Mouse (Mus musculus) gastrocnemius, postnatal 25 days (tissue): Measurements from ENCODE around the gene Nfatc2ip. TPM values are rescaled to one million over a fixed set of nuclear protein-coding genes. Genes with fewer than 3 reads are reported as not detected.

Experiments
- DNase-seq: peaks from one replicate; pipeline ENCODE4 v3.0.0; 2022
- microRNA-seq, 2 experiments: library from miRNA; unstranded; fragments of <30 nt; microRNA quantifications; one replicate each; pipeline ENCODE4 v1.2.0; 2021; ENCODE audit warnings: borderline replicate concordance in 2 of 2
- total RNA-seq, 2 experiments: library from RNA; stranded (reverse); gene quantifications; 1 replicate in 1 of 2; 2 replicates in 1 of 2; pipeline ENCODE4 v1.2.3; 2021

Nfatc2ip gene
- total RNA-seq, 2 experiments from 2014 or later, result 2.8 to 3.2 TPM

GRCm38 (mm10) chr7:126355847-126356597 is 40.5 kb downstream of the Nfatc2ip start:
- no peak for DNase-seq

DNA sequence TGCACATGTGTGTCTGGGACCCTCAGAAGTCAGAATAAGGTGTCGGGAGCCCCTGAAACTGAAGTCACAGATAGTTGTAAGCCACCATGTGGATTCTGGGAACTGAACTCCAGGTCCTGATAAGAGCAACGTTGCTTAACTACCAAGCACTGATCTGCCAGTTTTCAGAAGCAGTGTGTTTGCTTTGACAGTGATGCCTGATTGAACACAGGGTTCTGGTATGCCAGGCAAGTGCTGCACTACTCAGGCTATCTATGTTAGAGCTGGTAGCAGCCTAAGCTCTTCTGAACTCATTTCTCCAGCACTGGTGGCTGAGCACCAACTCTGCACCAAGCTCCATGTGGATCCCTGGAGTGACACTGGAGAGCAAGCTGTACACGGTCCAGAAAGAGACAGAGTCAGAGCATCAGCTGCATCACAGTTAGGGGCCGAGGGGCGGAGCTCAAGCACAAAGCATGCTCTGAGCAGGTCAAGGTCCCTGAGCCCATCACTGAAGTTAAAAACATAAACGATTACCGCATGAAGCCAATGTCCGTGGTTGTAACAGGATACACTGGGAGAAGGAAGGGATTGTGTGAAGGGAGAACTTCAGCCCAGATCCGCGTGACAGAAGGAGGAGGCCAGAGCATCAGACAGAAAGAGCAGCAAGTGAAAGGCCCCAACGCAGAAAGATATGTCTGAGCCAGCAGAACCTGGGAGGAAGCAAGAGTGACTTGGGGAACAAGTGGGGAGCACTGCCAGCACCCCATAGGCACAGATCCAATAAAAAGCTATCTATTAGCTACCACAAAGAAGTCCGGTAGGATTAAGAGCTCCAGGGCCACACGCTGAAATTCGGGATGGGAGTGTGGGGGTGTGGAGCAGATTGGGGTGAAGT is 41.6 kb downstream of the Nfatc2ip start:
- DNase-seq, result no peak

- no peak for DNase-seq
These were observed 42.6 kb downstream of the Nfatc2ip start for GRCm38 (mm10) chr7:126353994-126354365.

GRCm38 (mm10) chr7:126353251-126353993 is 43.1 kb downstream of the Nfatc2ip start:
- no peak for DNase-seq

GRCm38 (mm10) chr7:126351419-126351951 is 45.1 kb downstream of the Nfatc2ip start:
- no peak for DNase-seq

GRCm38 (mm10) chr7:126350748-126351418 is 45.7 kb downstream of the Nfatc2ip start:
- no peak for DNase-seq

GRCm38 (mm10) chr7:126348293-126348692 is 48.2 kb downstream of the Nfatc2ip start:
- DNase-seq, result no peak

GRCm38 (mm10) chr7:126347098-126347497 is 49.4 kb downstream of the Nfatc2ip start:
- DNase-seq, result no peak

GRCm38 (mm10) chr7:126345969-126346368 is 50.6 kb downstream of the Nfatc2ip start:
- no peak for DNase-seq

DNA sequence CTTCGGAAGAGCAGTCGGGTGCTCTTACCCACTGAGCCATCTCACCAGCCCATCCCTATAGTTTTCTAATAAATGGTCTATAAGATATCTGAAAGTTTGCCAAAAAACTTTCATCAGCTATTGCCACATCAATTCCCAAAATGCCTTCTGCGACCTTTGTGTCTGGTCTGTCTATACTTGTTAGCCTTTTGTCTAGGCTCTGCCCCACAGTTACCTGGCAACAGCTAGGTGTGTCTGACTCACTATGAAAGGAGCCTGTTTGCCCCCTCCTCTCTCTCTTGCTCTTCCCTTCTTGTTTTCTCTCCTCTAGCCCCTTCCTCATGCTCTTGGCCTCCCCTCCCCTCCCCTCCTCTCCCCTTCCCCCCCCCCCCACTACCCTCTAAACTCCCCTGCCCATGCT is 51.0 kb downstream of the Nfatc2ip start:
- DNase-seq, result no peak

- no peak for DNase-seq
These were observed 55.6 kb downstream of the Nfatc2ip start for GRCm38 (mm10) chr7:126340896-126341295.

GRCm38 (mm10) chr7:126340206-126340618 is 56.3 kb downstream of the Nfatc2ip start:
- DNase-seq, result no peak

- DNase-seq, result no peak
These were observed 57.0 kb downstream of the Nfatc2ip start for GRCm38 (mm10) chr7:126339521-126339971.

GRCm38 (mm10) chr7:126338906-126339305 is 57.6 kb downstream of the Nfatc2ip start:
- no peak for DNase-seq

DNA sequence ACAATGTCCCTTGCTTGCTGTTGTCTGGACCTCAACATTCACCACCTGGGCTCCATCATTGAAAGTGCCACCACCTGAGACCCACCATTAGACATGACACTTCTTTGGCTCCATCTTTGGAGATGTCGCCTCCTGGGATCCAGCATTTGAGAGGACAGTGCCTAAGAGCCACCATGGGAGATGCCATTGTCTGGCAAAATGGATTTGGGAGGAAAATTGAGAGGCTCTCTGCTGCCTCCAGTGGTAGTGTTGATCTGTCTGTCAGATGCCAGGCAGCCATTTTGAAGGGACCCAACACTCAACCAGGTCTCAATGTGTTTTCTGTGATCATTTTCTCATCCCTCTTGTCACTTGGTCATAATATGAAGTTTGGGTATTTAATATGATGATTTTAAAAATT is 61.0 kb downstream of the Nfatc2ip start:
- no peak for DNase-seq

Small RNA genes within 50 kb of the gene (microRNA-seq; reads per million reads assigned to microRNA genes)
- 0 reads per million in 2 experiments for gene Mir7058

Other genes starting within 250 kb of the Nfatc2ip start
- 10 to 100 TPM; 15.8 to 16.0 TPM for gene Xpo6, start 196.2 kb downstream of the Nfatc2ip start, total RNA-seq
- 10 to 100 TPM; 22.2 to 25.0 TPM for gene Sbk1, start 124.1 kb downstream of the Nfatc2ip start, total RNA-seq
- gene Lat, start 27.2 kb downstream of the Nfatc2ip start, total RNA-seq, result under 1 TPM in 1 of 2 experiments, not detected in 1; 0.43 TPM
- 10 to 100 TPM; 22.9 to 23.3 TPM for gene Spns1, start 19.3 kb downstream of the Nfatc2ip start, total RNA-seq
- under 1 TPM in 1 of 2 experiments, not detected in 1; 0.48 TPM for gene Cd19, start 18.2 kb upstream of the Nfatc2ip start, total RNA-seq
- 10 to 100 TPM; 11.2 to 14.6 TPM for gene Rabep2, start 32.0 kb upstream of the Nfatc2ip start, total RNA-seq
- gene Atp2a1, start 66.4 kb upstream of the Nfatc2ip start, total RNA-seq, result over 10,000 TPM; 22,501 to 25,220 TPM
- gene Sh2b1, start 78.7 kb upstream of the Nfatc2ip start, total RNA-seq, result 10 to 100 TPM; 41.5 to 43.9 TPM
- 100 to 1,000 TPM; 131 to 139 TPM for gene Tufm, start 90.6 kb upstream of the Nfatc2ip start, total RNA-seq
- gene Atxn2l, start 106.7 kb upstream of the Nfatc2ip start, total RNA-seq, result 10 to 100 TPM; 26.0 to 26.4 TPM
- 100 to 1,000 TPM; 130 to 138 TPM for gene Eif3c, start 169.7 kb upstream of the Nfatc2ip start, total RNA-seq
- gene Apobr, start 188.2 kb upstream of the Nfatc2ip start, total RNA-seq, result under 1 TPM; 0.26 to 0.59 TPM
- 10 to 100 TPM in 1 of 2 experiments, 1 to 10 TPM in 1; 8.8 to 10.6 TPM for gene Cln3, start 189.1 kb upstream of the Nfatc2ip start, total RNA-seq
- gene Il27, start 198.2 kb upstream of the Nfatc2ip start, total RNA-seq, result not detected
- 10 to 100 TPM; 10.6 to 14.2 TPM for gene Nupr1, start 234.1 kb upstream of the Nfatc2ip start, total RNA-seq